Mouse (Mus musculus) liver, adult 2 months (tissue): ENCODE data around the gene Specc1. TPM values are rescaled to one million over a fixed set of nuclear protein-coding genes. Genes with fewer than 3 reads are reported as not detected.

Experiments
- DNase-seq: peaks from one replicate; pipeline ENCODE4 v3.0.0-alpha.2; 2011; ENCODE audit warnings: low read depth, low spot score; ENCODE audit errors: extremely low read depth
- H3K27ac ChIP-seq: fragments of 200-500 bp; replicated peaks from 2 replicates; pipeline ENCODE4 v1.5.1; 2012; ENCODE audit warnings: low read depth, mild to moderate bottlenecking, control low read depth, inconsistent platforms, low read length; ENCODE audit not compliant: insufficient read depth
- H3K27me3 ChIP-seq: fragments of 200-500 bp; 2 replicates; pipeline ENCODE4 v1.6.1; 2012; ENCODE audit warnings: mild to moderate bottlenecking, moderate library complexity, low read length, inconsistent platforms; ENCODE audit not compliant: control insufficient read depth, insufficient read depth
- H3K36me3 ChIP-seq: fragments of 200-500 bp; 2 replicates; pipeline ENCODE4 v1.6.1; 2012; ENCODE audit warnings: low read length, inconsistent platforms; ENCODE audit not compliant: control insufficient read depth, insufficient read depth
- H3K4me1 ChIP-seq: fragments of 200-500 bp; 2 replicates; pipeline ENCODE4 v1.6.1; 2011; ENCODE audit warnings: low read length; ENCODE audit not compliant: control insufficient read depth, insufficient read depth
- H3K4me3 ChIP-seq: fragments of 200-500 bp; 2 replicates; pipeline ENCODE4 v1.5.1; 2011; ENCODE audit warnings: low read depth, mild to moderate bottlenecking, control low read depth, low read length, moderate library complexity; ENCODE audit not compliant: insufficient read depth
- H3K79me2 ChIP-seq: fragments of 200-500 bp; 2 replicates; pipeline ENCODE4 v1.6.1; 2012; ENCODE audit warnings: inconsistent platforms, mild to moderate bottlenecking, low read length, moderate library complexity; ENCODE audit not compliant: control insufficient read depth, insufficient read depth
- H3K9ac ChIP-seq: fragments of 200-500 bp; 2 replicates; pipeline ENCODE4 v1.6.1; 2012; ENCODE audit warnings: low read depth, mild to moderate bottlenecking, control low read depth, inconsistent platforms, low read length
- CTCF ChIP-seq: fragments of 200-500 bp; IDR thresholded peaks from 2 replicates; pipeline ENCODE4 v1.5.1; 2011; ENCODE audit warnings: low read depth, low read length, control low read depth
- POLR2A ChIP-seq: fragments of 200-500 bp; IDR thresholded peaks from 2 replicates; pipeline ENCODE4 v1.6.1; 2011; ENCODE audit warnings: low read length, control low read depth; ENCODE audit not compliant: insufficient read depth; ENCODE audit errors: extremely low read depth
- WGBS: fragments of 180-500 bp; shearing (Covaris S2); methylation state at CpG from one replicate; pipeline ENCODE4 v1.1.7; 2018; 5-methylcytosine and 5-hydroxymethylcytosine counted together
- polyA plus RNA-seq: library from polyadenylated mRNA; depleted of rRNA; stranded (reverse); fragments of >200 nt; gene quantifications from 2 replicates; pipeline ENCODE4 v1.2.3, GENCODE M21; 2012
- total RNA-seq: library from RNA; depleted of rRNA; stranded (reverse); fragments of >200 nt; gene quantifications from 2 replicates; pipeline ENCODE4 v1.2.3, GENCODE M21; 2014

Specc1 gene
- total and polyA plus RNA-seq, 2 experiments = 0.49 to 1.1 TPM

DNA sequence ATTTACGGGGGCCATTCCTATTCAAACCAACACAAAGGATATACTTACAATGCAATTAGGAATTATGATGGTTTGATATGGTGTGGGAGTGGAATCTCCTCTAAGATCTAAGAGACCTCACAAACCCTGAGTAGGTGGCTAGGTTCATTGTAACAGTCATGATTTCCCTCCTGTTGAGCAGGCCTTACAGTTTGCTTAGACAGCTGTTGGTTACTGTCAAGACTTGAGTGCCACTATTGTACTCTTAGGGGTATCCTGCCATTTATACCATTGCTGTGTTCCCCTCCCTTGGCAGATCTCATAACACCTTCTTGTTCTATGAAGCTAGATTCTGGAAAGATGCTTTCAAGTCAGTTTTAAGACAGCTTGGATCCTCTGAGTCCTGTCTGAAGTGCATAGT is 78.7 kb downstream of the Specc1 start:
- Histone ChIP-seq H3K27me3 (no peaks in the 10 kb centered on the region), H3K4me3 (no peak overlapping the region), H3K9ac (no peak overlapping the region), H3K79me2 (no peaks in the 10 kb centered on the region), H3K36me3 (no peaks in the 10 kb centered on the region), H3K27ac (no peak overlapping the region), H3K4me1 (no peaks in the 10 kb centered on the region)
- DNase-seq = no peak
- WGBS = 91% methylated on average over 1 of the region's 1 CpGs
- no peak for TF ChIP-seq POLR2A
- TF ChIP-seq CTCF = no peak

DNA sequence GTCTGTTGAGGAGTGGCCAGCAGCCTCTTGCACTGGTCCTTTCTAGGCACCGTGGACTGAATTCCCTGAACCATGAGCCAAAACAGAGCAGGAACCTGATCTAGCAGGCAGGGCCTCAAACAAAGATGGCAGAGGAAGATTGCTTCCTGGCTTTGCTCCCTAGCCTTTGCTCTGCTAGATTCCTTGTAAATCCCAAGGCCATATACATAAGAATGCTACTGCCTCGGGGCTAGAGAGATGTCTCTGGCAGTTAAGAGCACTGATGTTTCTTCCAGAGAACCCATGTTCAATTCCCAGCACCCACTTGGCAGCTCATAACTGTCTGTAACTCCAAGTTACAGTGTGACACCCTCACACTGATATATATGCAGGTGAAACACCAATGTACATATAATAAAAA is 83.6 kb downstream of the Specc1 start:
- DNase-seq = no peak
- 66% methylated on average over 2 of the region's 2 CpGs for WGBS
- H3K79me2 ChIP-seq = no peaks in the 10 kb centered on the region
- no peaks in the 10 kb centered on the region for H3K27me3 ChIP-seq
- no peaks in the 10 kb centered on the region for H3K36me3 ChIP-seq
- TF ChIP-seq POLR2A = no peak
- TF ChIP-seq CTCF = no peak
- no peak overlapping the region for H3K9ac ChIP-seq
- no peak overlapping the region for H3K27ac ChIP-seq
- H3K4me3 ChIP-seq = no peak overlapping the region
- H3K4me1 ChIP-seq = no peaks in the 10 kb centered on the region

DNA sequence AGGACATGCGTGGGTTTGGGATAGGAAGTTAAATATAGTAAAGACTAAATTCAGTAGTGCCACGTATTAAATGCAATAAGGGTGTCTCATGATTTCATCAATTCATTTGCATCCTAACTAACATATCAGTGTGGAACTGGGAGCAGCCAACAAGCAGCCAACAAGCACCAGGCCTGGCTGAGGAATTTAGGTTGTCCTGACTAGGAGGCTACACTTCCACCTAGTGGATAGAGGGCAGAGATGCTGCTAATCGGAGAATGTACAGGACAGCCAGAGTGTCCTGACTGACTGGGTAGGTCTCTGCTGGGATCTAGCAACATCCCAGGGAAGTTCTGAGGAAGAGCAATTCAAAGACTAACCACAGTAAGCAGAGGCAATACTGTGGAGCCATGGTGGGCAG is 88.1 kb downstream of the Specc1 start:
- Histone ChIP-seq H3K79me2 (no peaks in the 10 kb centered on the region), H3K4me1 (no peaks in the 10 kb centered on the region), H3K36me3 (no peaks in the 10 kb centered on the region), H3K27me3 (no peaks in the 10 kb centered on the region), H3K27ac (no peak overlapping the region), H3K4me3 (no peak overlapping the region), H3K9ac (no peak overlapping the region)
- no peak for TF ChIP-seq POLR2A
- peak; percentile 19; the same call in 1 of the 2 replicates for TF ChIP-seq CTCF
- 48% methylated on average over 3 of the region's 3 CpGs for whole genome bisulfite sequencing
- no peak for DNase-seq

DNA sequence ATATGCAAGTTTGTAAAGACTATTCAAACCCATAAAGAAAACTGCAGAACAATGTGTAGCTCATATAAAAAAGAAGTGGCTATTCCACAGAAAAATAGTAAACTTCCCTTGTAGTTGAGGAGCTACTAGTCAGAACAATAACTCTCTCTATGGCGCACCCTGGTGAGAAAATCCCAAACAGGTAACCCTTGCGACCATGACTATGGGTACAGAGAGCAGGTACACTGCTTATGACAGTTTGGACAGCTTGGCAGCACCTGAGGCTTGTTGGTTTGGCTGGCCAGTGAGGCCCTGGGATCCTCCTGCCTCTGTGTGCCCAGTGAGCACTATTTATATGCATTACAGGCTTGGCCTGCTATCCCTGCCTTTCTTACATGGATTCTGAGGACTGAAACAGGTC is 89.4 kb downstream of the Specc1 start:
- no peak overlapping the region for H3K27ac ChIP-seq
- H3K79me2 ChIP-seq = no peaks in the 10 kb centered on the region
- H3K36me3 ChIP-seq = no peaks in the 10 kb centered on the region
- no peak overlapping the region for H3K9ac ChIP-seq
- no peak overlapping the region for H3K4me3 ChIP-seq
- TF ChIP-seq POLR2A = no peak
- TF ChIP-seq CTCF = no peak
- H3K4me1 ChIP-seq = no peaks in the 10 kb centered on the region
- H3K27me3 ChIP-seq = no peaks in the 10 kb centered on the region
- no peak for DNase-seq
- 62% methylated on average over 2 of the region's 2 CpGs for WGBS

DNA sequence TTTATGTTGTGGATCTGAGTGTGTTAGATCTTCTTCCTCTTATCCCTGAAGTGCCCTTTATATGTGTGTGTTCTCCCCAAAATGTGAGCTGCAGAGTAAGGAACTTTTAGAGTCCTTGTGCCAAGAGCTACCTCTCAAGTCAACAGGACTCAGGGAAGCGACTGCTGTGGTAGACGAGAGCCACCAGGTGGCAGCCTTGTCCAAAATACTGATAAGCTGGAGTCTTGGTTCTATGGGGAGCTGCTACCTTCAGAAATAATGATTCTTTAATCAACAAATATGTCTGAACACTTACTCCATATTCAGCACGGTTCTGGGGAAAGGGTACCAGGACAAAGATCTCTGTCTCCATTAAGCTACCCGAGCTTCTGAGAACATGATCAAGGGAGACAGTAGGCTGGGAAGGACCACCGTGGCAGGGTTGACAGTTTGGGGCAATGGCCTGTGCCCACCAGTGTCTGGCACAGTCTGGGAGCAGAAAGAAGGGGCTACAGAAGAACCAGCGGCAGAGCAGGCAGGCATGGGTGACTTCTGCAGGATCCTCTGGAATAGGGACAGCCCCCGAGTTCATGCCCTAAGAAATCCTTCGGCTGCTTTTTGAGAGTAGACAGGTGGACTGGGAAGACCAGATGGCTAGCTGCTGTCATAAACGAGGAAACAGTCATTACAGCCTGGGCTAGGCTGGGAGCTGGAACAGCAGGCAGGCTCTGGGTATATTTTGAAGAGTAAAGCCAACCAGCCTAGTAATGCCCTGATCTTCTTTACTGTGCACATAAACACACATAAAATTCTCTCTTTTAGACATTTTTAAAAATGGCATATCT is 91.5 kb downstream of the Specc1 start:
- no peaks in the 10 kb centered on the region for H3K36me3 ChIP-seq
- TF ChIP-seq CTCF (peak; percentile 85), POLR2A (no peak)

DNA sequence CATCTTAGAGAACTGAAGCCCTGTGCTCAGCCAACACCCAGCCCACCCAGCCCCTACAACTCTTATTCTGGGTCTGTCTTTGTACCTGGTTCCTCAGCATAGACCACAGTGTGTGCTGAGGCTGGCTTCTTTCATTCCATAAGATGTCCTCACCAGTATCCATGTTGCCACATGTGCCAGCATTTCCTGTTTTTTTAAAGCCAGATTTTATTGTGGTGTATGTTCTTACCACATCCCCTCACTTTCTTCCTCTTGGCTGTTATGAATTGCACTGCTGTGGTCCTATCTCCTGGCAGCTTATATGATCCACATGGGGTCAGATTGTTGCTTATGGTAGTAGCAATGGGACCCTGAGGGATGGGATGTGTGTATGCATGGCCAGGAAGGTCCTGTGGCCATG is 92.6 kb downstream of the Specc1 start:
- DNase-seq = no peak
- no peaks in the 10 kb centered on the region for H3K4me1 ChIP-seq
- H3K27ac ChIP-seq = no peak overlapping the region
- H3K79me2 ChIP-seq = no peaks in the 10 kb centered on the region
- H3K9ac ChIP-seq = no peak overlapping the region
- no peak overlapping the region for H3K4me3 ChIP-seq
- H3K27me3 ChIP-seq = no peaks in the 10 kb centered on the region
- TF ChIP-seq CTCF = no peak
- TF ChIP-seq POLR2A = no peak
- no peaks in the 10 kb centered on the region for H3K36me3 ChIP-seq

More for the DNA sequence above, 91.5 kb downstream of the Specc1 start:
- H3K9ac ChIP-seq = no peak overlapping the region
- WGBS = 41% methylated on average over 9 of the region's 9 CpGs
- no peaks in the 10 kb centered on the region for H3K4me1 ChIP-seq
- no peak overlapping the region for H3K27ac ChIP-seq
- DNase-seq = peak; percentile 60
- H3K4me3 ChIP-seq = no peak overlapping the region
- H3K27me3 ChIP-seq = no peaks in the 10 kb centered on the region
- no peaks in the 10 kb centered on the region for H3K79me2 ChIP-seq
